Comparison of ENCODE assay signal across 8 mouse cellular contexts in the genomic region with DNA sequence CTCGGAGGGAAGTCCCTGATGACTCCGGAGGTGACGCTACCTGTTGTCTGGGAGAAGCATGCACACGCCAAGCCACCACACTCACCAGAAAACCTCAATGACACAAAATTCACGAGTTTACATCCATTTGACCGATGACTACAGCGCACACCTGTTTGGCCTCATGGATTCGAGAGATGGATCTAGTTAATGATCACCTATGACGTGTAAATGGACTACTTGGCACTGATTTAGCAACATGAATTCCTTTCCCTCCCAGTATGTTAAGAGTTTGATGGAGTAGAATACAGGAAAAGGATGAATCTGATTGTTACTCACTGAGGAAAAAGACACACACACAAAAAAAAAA.
DNase-seq lines count a peak whose midpoint lies in the region; ATAC-seq and TF ChIP-seq lines count a peak whose summit lies in the region.

No protein-coding gene starts in this region.

- no peak for ATAC-seq in heart, postnatal 0 days (ENCODE audit: insufficient read depth, low read depth)
- no peak for ATAC-seq in hindbrain, embryonic 14.5 days (ENCODE audit: low FRiP score)
- no peak for ATAC-seq in midbrain, embryonic 14.5 days (ENCODE audit: low FRiP score, low TSS enrichment)
- ATAC-seq in monocyte, adult 5-6 weeks (replicated peaks; ENCODE audit: insufficient number of reproducible peaks, low FRiP score, low TSS enrichment, poor library complexity, severe bottlenecking) = no peak; the same call in none of the 2 replicates

- no peak for TF ChIP-seq POLR2A in bone marrow, adult 2 months (IDR thresholded peaks at IDR 0.05; ENCODE audit: borderline replicate concordance, control insufficient read depth, low read depth, low read length)

- H3K4me1 ChIP-seq in heart, postnatal 0 days (ENCODE audit: control insufficient read depth, insufficient read depth) = 0 out of 2 replicates have a peak, but pooled peaks cover 4% of the 10 kb centered on the region
- no peaks in the 10 kb centered on the region; the same call in 1 of the 2 replicates for H3K4me1 ChIP-seq in bone marrow, adult 2 months (ENCODE audit: control insufficient read depth, insufficient read depth, low read length)
- H3K4me1 ChIP-seq in hindbrain, embryonic 14.5 days (replicated peaks; ENCODE audit: control insufficient read depth, insufficient read depth, low read length) = peaks cover 10% of the 10 kb centered on the region; the same call in 1 of the 2 replicates
- peaks cover 14% of the 10 kb centered on the region; the same call in 1 of the 2 replicates for H3K4me1 ChIP-seq in midbrain, embryonic 14.5 days (ENCODE audit: control insufficient read depth, insufficient read depth, low read length)

- 0 out of 2 replicates have a peak overlapping the region, but pooled peaks have one; percentile 11 for H3K9ac ChIP-seq in heart, postnatal 0 days (replicated peaks; ENCODE audit: low read depth, low read length)
- peak overlapping the region; percentile 50 for H3K9ac ChIP-seq in hindbrain, embryonic 14.5 days
- H3K9ac ChIP-seq in midbrain, embryonic 14.5 days (replicated peaks; ENCODE audit: low read length) = peak overlapping the region; percentile 60

- 6% methylated on average over 9 of the region's 9 CpGs for WGBS in heart, postnatal 0 days
- WGBS in bone marrow, adult 2 months = 10% methylated on average over 9 of the region's 9 CpGs
- 7% methylated on average over 9 of the region's 9 CpGs for WGBS in hindbrain, embryonic 14.5 days
- WGBS in midbrain, embryonic 14.5 days = 8% methylated on average over 9 of the region's 9 CpGs

- peak overlapping the region; percentile 94 for H3K4me2 ChIP-seq in heart, postnatal 0 days (ENCODE audit: low read depth, low read length)
- H3K4me2 ChIP-seq in hindbrain, embryonic 14.5 days (replicated peaks) = peak overlapping the region; percentile 65
- peak overlapping the region; percentile 83 for H3K4me2 ChIP-seq in midbrain, embryonic 14.5 days (ENCODE audit: low read length)

- no peak for TF ChIP-seq CTCF in heart, postnatal 0 days (IDR thresholded peaks at IDR 0.05; ENCODE audit: low read depth)
- no peak for TF ChIP-seq CTCF in bone marrow, adult 2 months (IDR thresholded peaks at IDR 0.05; ENCODE audit: control insufficient read depth, insufficient read depth, low read length)

- DNase-seq in heart, postnatal 0 days (ENCODE audit: low spot score) = no peak
- DNase-seq in heart, adult 9 months (ENCODE audit: low spot score in 2 of 2) = no peak
- DNase-seq in hindbrain, embryonic 14.5 days (ENCODE audit: low spot score) = peak; percentile 32
- DNase-seq in midbrain, embryonic 14.5 days = no peak
- no peak for DNase-seq in thymus, postnatal 14 days
- DNase-seq in urinary bladder, adult 2 months (ENCODE audit: low spot score) = no peak

- peak overlapping the region; percentile 64 for H3K4me3 ChIP-seq in heart, postnatal 0 days (ENCODE audit: low read depth, low read length)
- peak overlapping the region; percentile 23 for H3K4me3 ChIP-seq in bone marrow, adult 2 months (replicated peaks; ENCODE audit: control insufficient read depth, low read depth, low read length)
- H3K4me3 ChIP-seq in hindbrain, embryonic 14.5 days (replicated peaks; ENCODE audit: low read length) = peak overlapping the region; percentile 38
- peak overlapping the region; percentile 39 for H3K4me3 ChIP-seq in midbrain, embryonic 14.5 days (replicated peaks; ENCODE audit: low read depth, low read length)

- TF ChIP-seq EP300 in heart, postnatal 0 days (IDR thresholded peaks at IDR 0.05; ENCODE audit: low read depth) = no peak

- no peaks in the 10 kb centered on the region for H3K27me3 ChIP-seq in heart, postnatal 0 days (ENCODE audit: control insufficient read depth, insufficient read depth, low read length)
- H3K27me3 ChIP-seq in hindbrain, embryonic 14.5 days (ENCODE audit: control insufficient read depth, insufficient read depth, low read length) = no peaks in the 10 kb centered on the region
- H3K27me3 ChIP-seq in midbrain, embryonic 14.5 days (ENCODE audit: control insufficient read depth, insufficient read depth, low read length) = no peaks in the 10 kb centered on the region

- H3K27ac ChIP-seq in heart, postnatal 0 days (ENCODE audit: low read depth) = peak overlapping the region; percentile 74
- no peak overlapping the region for H3K27ac ChIP-seq in bone marrow, adult 2 months (ENCODE audit: control insufficient read depth, insufficient read depth, low read depth, low read length, poor library complexity)
- H3K27ac ChIP-seq in hindbrain, embryonic 14.5 days = peak overlapping the region; percentile 79
- peak overlapping the region; percentile 82 for H3K27ac ChIP-seq in midbrain, embryonic 14.5 days (replicated peaks; ENCODE audit: low read depth, low read length)

- no peaks in the 10 kb centered on the region for H3K36me3 ChIP-seq in heart, postnatal 0 days (replicated peaks; ENCODE audit: control insufficient read depth, insufficient read depth, low read length)
- H3K36me3 ChIP-seq in hindbrain, embryonic 14.5 days (replicated peaks; ENCODE audit: control insufficient read depth, insufficient read depth) = no peaks in the 10 kb centered on the region
- no peaks in the 10 kb centered on the region for H3K36me3 ChIP-seq in midbrain, embryonic 14.5 days (ENCODE audit: control insufficient read depth, insufficient read depth, low read length)

- H3K9me3 ChIP-seq in heart, postnatal 0 days (replicated peaks; ENCODE audit: control insufficient read depth, low read length) = no peaks in the 10 kb centered on the region; the same call in 1 of the 2 replicates
- H3K9me3 ChIP-seq in hindbrain, embryonic 14.5 days (ENCODE audit: control insufficient read depth, low read length) = no peaks in the 10 kb centered on the region
- no peaks in the 10 kb centered on the region for H3K9me3 ChIP-seq in midbrain, embryonic 14.5 days (ENCODE audit: control insufficient read depth, low read length)
